Comparison of ENCODE assay signal across 16 mouse cellular contexts in the genomic region with DNA sequence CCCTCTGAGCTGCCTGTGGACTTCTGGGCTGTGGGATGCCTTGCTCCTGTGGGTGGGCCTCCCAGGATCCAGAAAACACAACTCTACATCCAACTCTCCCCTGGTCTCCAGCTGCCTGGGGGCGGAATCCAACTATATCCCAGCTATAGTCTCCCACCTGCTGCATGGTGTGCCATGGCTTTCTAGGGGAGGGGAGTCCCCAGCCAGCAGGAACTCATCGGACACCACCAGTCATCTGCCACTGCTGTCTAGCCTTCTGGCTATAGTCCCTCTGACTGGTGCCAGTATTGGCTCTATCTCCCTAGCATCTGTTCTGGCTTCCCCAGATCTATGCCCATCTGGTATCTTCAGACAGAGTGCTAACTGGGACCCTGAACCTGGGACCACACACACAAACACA. TPM values are rescaled to one million over a fixed set of nuclear protein-coding genes. Genes with fewer than 3 reads are reported as not detected.
DNase-seq lines count a peak whose midpoint lies in the region; ATAC-seq and TF ChIP-seq lines count a peak whose summit lies in the region.
"Had no signal": no experiment of that assay in that cellular context is flagged by ENCODE, and none has a peak within 500 bp of the region (broad histone marks: within the 10 kb centered on the region; RNA-seq: fewer than 3 reads in every experiment).

No protein-coding gene starts in this region.

- H3K4me1 ChIP-seq in forebrain, embryonic 10.5 days = peaks cover 28% of the 10 kb centered on the region
- H3K4me1 ChIP-seq in forebrain, embryonic 11.5 days (replicated peaks; ENCODE audit: control insufficient read depth, insufficient read depth, low read length) = peaks cover 10% of the 10 kb centered on the region
- no peaks in the 10 kb centered on the region for H3K4me1 ChIP-seq in stomach, postnatal 0 days (replicated peaks; ENCODE audit: control insufficient read depth, insufficient read depth)
- H3K4me1 ChIP-seq: intestine, embryonic 15.5 days; liver, embryonic 15.5 days had no signal

- no peaks in the 10 kb centered on the region for H3K9me3 ChIP-seq in forebrain, embryonic 10.5 days
- no peaks in the 10 kb centered on the region for H3K9me3 ChIP-seq in forebrain, embryonic 11.5 days (ENCODE audit: control insufficient read depth, low read length)
- no peaks in the 10 kb centered on the region for H3K9me3 ChIP-seq in stomach, postnatal 0 days (ENCODE audit: control insufficient read depth, low read length)
- H3K9me3 ChIP-seq: embryonic facial prominence, embryonic 13.5 days; intestine, embryonic 15.5 days; limb, embryonic 12.5 days; liver, embryonic 15.5 days; midbrain, embryonic 12.5 days had no signal

- no peak for ATAC-seq in forebrain, embryonic 11.5 days (replicated peaks; ENCODE audit: low FRiP score)
- ATAC-seq in stomach, postnatal 0 days (ENCODE audit: low FRiP score, low TSS enrichment) = no peak
- ATAC-seq: intestine, embryonic 15.5 days had no signal

- no peak overlapping the region for H3K9ac ChIP-seq in forebrain, embryonic 11.5 days (ENCODE audit: low read length)
- no peak overlapping the region for H3K9ac ChIP-seq in stomach, postnatal 0 days (ENCODE audit: low read length)
- H3K9ac ChIP-seq: embryonic facial prominence, embryonic 13.5 days; intestine, embryonic 15.5 days; limb, embryonic 12.5 days; liver, embryonic 15.5 days; midbrain, embryonic 12.5 days had no signal

- 79% methylated on average over 2 of the region's 2 CpGs for WGBS in forebrain, embryonic 10.5 days
- WGBS in forebrain, embryonic 11.5 days = 81% methylated on average over 2 of the region's 2 CpGs
- 70% methylated on average over 2 of the region's 2 CpGs for WGBS in stomach, postnatal 0 days

- no peak for TF ChIP-seq EP300 in stomach, postnatal 0 days (optimal IDR thresholded peaks at IDR 0.05)

- TF ChIP-seq CTCF in stomach, postnatal 0 days (IDR thresholded peaks at IDR 0.05; ENCODE audit: low read depth) = no peak

- DNase-seq in forebrain, embryonic 10.5 days (ENCODE audit: extremely low spot score, low spot score) = no peak
- no peak for DNase-seq in forebrain, embryonic 11.5 days (ENCODE audit: low spot score)
- peak; percentile 77 for DNase-seq in right cerebral cortex, adult 18-20 months
- DNase-seq in right cerebral cortex, postnatal 4 days = no peak
- DNase-seq in left cerebral cortex, adult 9 months (ENCODE audit: low spot score in 2 of 2) = peak; percentile 51 to 75
- peak; percentile 80 for DNase-seq in telencephalon, adult 2 months (ENCODE audit: low read depth, low spot score)
- no peak for DNase-seq in stomach, postnatal 0 days (ENCODE audit: low spot score)
- DNase-seq in neural tube, embryonic 10.5 days (ENCODE audit: extremely low spot score, low spot score) = no peak
- DNase-seq: heart, adult 2 months; lung, postnatal 4 days; thymus, adult 18-20 months had no signal

- H3K4me2 ChIP-seq in forebrain, embryonic 11.5 days (ENCODE audit: low read depth, low read length, severe bottlenecking) = no peak overlapping the region
- no peak overlapping the region for H3K4me2 ChIP-seq in stomach, postnatal 0 days (replicated peaks; ENCODE audit: low read depth)
- H3K4me2 ChIP-seq: embryonic facial prominence, embryonic 13.5 days; intestine, embryonic 15.5 days; limb, embryonic 12.5 days; liver, embryonic 15.5 days; midbrain, embryonic 12.5 days had no signal

- H3K36me3 ChIP-seq in forebrain, embryonic 10.5 days (replicated peaks) = no peaks in the 10 kb centered on the region
- H3K36me3 ChIP-seq in forebrain, embryonic 11.5 days (ENCODE audit: control insufficient read depth, insufficient read depth, low read length) = no peaks in the 10 kb centered on the region
- H3K36me3 ChIP-seq in stomach, postnatal 0 days (ENCODE audit: control insufficient read depth, insufficient read depth, low read length) = no peaks in the 10 kb centered on the region
- H3K36me3 ChIP-seq: embryonic facial prominence, embryonic 13.5 days; intestine, embryonic 15.5 days; limb, embryonic 12.5 days; liver, embryonic 15.5 days; midbrain, embryonic 12.5 days had no signal

- H3K4me3 ChIP-seq in forebrain, embryonic 10.5 days = no peak overlapping the region
- no peak overlapping the region for H3K4me3 ChIP-seq in forebrain, embryonic 11.5 days (ENCODE audit: low read depth, low read length)
- no peak overlapping the region for H3K4me3 ChIP-seq in stomach, postnatal 0 days (ENCODE audit: low read depth, low read length)
- H3K4me3 ChIP-seq: embryonic facial prominence, embryonic 13.5 days; heart, adult 2 months; intestine, embryonic 15.5 days; limb, embryonic 12.5 days; liver, embryonic 15.5 days; midbrain, embryonic 12.5 days had no signal

- H3K27me3 ChIP-seq in forebrain, embryonic 10.5 days (ENCODE audit: poor library complexity, severe bottlenecking) = peaks cover 47% of the 10 kb centered on the region
- 0 out of 2 replicates have a peak, but pooled peaks cover 3% of the 10 kb centered on the region for H3K27me3 ChIP-seq in forebrain, embryonic 11.5 days (ENCODE audit: control insufficient read depth, insufficient read depth, low read length)
- no peaks in the 10 kb centered on the region for H3K27me3 ChIP-seq in stomach, postnatal 0 days (ENCODE audit: control insufficient read depth, insufficient read depth, low read length)

- 0 out of 2 replicates have a peak overlapping the region, but pooled peaks have one; percentile 20 for H3K27ac ChIP-seq in forebrain, embryonic 10.5 days
- H3K27ac ChIP-seq in forebrain, embryonic 11.5 days (ENCODE audit: low read depth, low read length) = no peak overlapping the region
- no peak overlapping the region for H3K27ac ChIP-seq in stomach, postnatal 0 days (replicated peaks)
- H3K27ac ChIP-seq: embryonic facial prominence, embryonic 13.5 days; heart, adult 2 months; intestine, embryonic 15.5 days; limb, embryonic 12.5 days; liver, embryonic 15.5 days; midbrain, embryonic 12.5 days had no signal

RNA-seq across cellular contexts. Expression of gene Stra6, which starts 28.1 kb away (rescaled TPM):
- 33.0 and 37.1 TPM in 2 replicates for polyA plus RNA-seq in forebrain, embryonic 10.5 days (2016; fragmentation: Nextera tagmentation; extraction: Ambion mirVana)
- polyA plus RNA-seq in forebrain, embryonic 11.5 days (2014; fragmentation: Nextera tagmentation; extraction: Ambion mirVana) = 18.0 and 21.8 TPM in 2 replicates
- 0.18 and 0.56 TPM in 2 replicates for polyA plus RNA-seq in stomach, postnatal 0 days (2015; fragmentation: Nextera tagmentation; extraction: Ambion mirVana)

RNA-seq across cellular contexts. Expression of gene Cyp11a1, which starts 29.3 kb away (rescaled TPM):
- not detected in 2 replicates for polyA plus RNA-seq in forebrain, embryonic 10.5 days (2016; fragmentation: Nextera tagmentation; extraction: Ambion mirVana)
- polyA plus RNA-seq in forebrain, embryonic 11.5 days (2014; fragmentation: Nextera tagmentation; extraction: Ambion mirVana) = not detected in 2 replicates
- 0.98 and 1.0 TPM in 2 replicates for polyA plus RNA-seq in stomach, postnatal 0 days (2015; fragmentation: Nextera tagmentation; extraction: Ambion mirVana)

Comparison
In these comparisons a context has a peak if more than half of its experiments do, and no peak if none do; other contexts are left out.
1. DNase-seq: peak in right cerebral cortex, adult 18-20 months (single experiment), left cerebral cortex, adult 9 months (2 of 2) and telencephalon, adult 2 months (single experiment); none in forebrain, embryonic 10.5 days (single experiment), forebrain, embryonic 11.5 days (single experiment), right cerebral cortex, postnatal 4 days (single experiment), stomach, postnatal 0 days (single experiment) and neural tube, embryonic 10.5 days (single experiment).
2. RNA of gene Stra6, which starts 28.1 kb away (polyA plus RNA-seq): 33.0 to 37.1 TPM in forebrain, embryonic 10.5 days and 18.0 to 21.8 TPM in forebrain, embryonic 11.5 days; 0.18 to 0.56 TPM in stomach, postnatal 0 days; every median in the first group is over 10 times any median in the second.